Mouse (Mus musculus) left cerebral cortex, adult 2 months (tissue): Measurements from ENCODE around the gene Mlf2. TPM values are rescaled to one million over a fixed set of nuclear protein-coding genes. Genes with fewer than 3 reads are reported as not detected.
A peak's percentile ranks its signal among the peaks of the same experiment; 100 is the strongest.

Experiments
- DNase-seq, 2 experiments: peaks; one replicate each; pipeline ENCODE4 v3.0.0; 2021 to 2022; ENCODE audit warnings: low spot score in 2 of 2, mixed read lengths in 1 of 2; ENCODE audit errors: extremely low spot score in 1 of 2
- H3K27ac ChIP-seq: fragments of 200-600 bp; 2 replicates; pipeline ENCODE4 v1.8.1; 2022
- H3K4me3 ChIP-seq: fragments of 200-600 bp; 2 replicates; pipeline ENCODE4 v1.8.1; 2022
- CTCF ChIP-seq: fragments of 200-600 bp; IDR thresholded peaks from 2 replicates; pipeline ENCODE4 v1.8.1; 2022; ENCODE audit warnings: antibody characterized with exemption, mild to moderate bottlenecking, moderate library complexity
- intact Hi-C: fragments of 180-260 bp; cut with DNase I; formaldehyde crosslinking; loops from one replicate; pipeline ENCODE4 v1.15.1; 2025
- total RNA-seq, 2 experiments: library from RNA; stranded (reverse); gene quantifications; 2 replicates each; pipeline ENCODE4 v1.2.3; 2021

Gene Mlf2
- total RNA-seq, 2 experiments from 2014 or later = 617 to 624 TPM

DNA sequence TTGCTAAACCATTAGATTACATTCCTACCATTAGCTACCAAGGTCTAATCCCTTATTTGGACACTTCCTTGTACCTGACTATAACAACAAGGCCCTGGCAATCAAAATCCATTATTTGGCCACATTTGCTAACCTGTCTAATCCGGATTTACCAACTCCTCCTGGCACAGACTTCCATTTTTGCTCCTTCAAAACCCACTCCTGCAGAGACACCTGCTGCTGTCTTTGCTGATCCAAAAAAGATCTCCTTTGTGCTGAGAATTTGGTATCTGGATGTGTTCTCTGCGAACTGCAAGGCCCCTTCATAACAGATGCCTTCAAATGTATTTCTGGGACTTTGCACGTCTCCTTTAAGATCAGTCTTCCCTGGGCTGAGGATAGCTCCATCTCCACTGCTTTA lies 12.3 kb downstream of the Mlf2 start:
- no peak overlapping the region for H3K27ac ChIP-seq
- intact Hi-C loops = no loop called here

DNA sequence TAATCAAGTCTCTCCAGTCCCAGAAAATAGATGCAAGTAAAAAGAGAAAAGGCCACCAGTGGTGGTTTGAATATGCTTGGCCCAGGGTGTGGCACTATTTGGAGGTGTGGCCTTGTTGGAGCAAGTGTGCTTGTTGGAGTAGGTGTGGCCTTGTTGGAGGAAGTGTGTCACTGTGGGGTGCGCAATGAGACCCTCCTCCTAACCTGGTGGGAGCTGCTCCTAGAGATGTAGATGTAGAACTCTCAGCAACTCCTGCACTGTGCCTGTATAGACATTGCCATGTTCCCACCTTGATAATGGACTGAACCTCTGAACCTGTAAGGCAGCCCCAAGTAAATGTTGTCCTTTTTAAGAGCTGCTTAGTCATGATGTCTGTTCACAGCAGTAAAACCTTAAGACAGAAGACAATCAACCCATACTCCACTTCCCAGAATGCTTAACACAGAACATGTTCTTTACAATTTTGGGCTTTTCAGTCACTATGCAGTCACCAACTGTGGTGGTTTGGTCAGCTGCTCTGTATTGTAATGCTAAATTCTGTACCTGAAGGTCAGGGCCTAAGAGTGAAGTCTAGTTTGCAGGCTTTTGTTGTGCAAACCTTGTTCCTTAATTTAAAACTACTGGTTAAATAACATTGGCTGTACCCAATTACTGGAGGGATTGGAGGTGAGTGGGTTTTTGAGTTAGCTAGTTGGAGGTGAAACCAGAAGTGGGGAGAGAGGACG lies 23.0 kb downstream of the Mlf2 start:
- Histone ChIP-seq H3K27ac (no peak overlapping the region), H3K4me3 (no peak overlapping the region)
- no peak for DNase-seq
- no peak for TF ChIP-seq CTCF
- intact Hi-C loops = no loop called here

More for the DNA sequence above, 12.3 kb downstream of the Mlf2 start:
- no peak for DNase-seq
- no peak overlapping the region for H3K4me3 ChIP-seq
- TF ChIP-seq CTCF = no peak

DNA sequence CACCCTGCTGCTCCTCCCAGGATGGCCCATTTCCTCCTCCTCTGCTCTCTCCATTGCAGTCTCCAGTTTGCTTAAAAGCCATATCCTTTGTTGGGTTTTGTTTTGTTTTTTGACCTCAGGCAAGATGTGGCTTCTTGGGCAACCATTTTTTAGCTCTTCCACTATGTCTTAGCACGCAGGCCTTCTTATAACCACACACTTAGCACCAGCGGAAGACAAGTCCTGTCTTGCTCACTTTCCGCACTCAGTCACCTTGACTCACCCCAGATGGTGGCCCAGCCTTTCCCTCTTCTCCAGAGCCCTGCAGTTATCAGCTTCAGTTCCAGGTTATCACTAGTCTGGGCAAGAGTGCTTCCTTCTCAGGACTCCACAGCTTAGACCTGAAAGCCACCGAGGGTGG lies 24.0 kb downstream of the Mlf2 start:
- Histone ChIP-seq H3K27ac (no peak overlapping the region), H3K4me3 (no peak overlapping the region)
- DNase-seq = no peak
- intact Hi-C loops = no loop called here
- no peak for TF ChIP-seq CTCF

DNA sequence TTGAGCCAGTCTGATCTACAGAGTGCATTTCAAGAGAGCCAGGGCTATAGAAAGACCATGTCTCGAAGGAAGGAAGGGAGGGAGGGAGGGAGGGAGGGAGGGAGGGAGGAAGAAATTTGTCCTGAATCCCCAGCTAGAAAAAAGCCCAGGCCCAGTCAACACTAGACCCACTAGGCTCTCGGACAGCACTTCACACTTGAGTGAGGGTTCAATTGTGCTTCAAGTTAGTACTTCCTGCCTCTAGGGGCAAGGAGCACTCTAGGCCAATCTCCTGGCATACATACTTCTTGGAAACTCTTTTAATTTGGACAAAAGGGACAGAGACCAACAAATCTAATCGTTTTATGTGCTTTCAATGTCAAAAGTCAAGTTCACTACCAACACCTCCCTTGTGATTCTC lies 26.9 kb downstream of the Mlf2 start:
- H3K27ac ChIP-seq = no peak overlapping the region
- no peak overlapping the region for H3K4me3 ChIP-seq
- no peak for TF ChIP-seq CTCF
- intact Hi-C loops = no loop called here
- DNase-seq = no peak

DNA sequence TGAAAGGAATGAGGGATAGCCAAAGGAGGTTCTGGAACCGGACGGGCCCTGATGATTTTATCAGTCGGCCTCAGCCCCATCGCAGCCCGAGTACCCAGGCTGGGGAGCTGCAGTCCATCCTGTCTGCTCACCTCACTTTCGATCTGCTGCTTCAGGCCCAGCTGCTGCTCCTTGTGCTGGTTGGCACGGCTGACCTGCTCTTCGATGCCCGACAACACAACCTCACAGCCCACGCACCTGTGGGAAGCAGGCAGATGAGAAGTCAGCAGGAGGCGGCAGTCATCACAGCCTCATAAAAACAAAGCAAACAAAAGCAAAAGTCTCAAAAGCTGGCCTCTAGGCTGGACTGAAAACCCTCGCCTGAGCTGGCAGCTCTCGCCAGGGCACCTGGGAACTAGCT lies 28.8 kb downstream of the Mlf2 start:
- no peak for TF ChIP-seq CTCF
- Histone ChIP-seq H3K4me3 (no peak overlapping the region), H3K27ac (no peak overlapping the region)
- intact Hi-C loops = no loop called here
- no peak for DNase-seq

DNA sequence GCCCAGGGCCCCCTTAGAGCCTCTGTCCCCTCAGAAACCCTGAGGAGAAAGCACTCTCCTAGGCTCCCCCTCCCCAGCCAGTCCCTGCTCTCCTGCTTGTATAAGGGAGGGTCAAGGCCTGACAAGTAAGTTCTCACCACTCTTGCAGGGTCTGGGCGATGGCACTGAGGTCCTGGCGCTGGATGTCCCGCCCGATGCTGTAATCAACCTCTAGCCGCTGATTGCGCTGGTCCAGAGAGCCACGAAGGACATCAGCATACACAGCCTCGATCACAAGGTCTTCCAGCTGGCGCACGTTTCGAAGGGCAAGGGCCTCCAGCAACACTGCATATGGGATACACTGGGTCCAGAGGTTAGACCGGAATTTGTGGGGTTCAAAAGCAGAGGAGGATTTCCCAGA lies 29.8 kb downstream of the Mlf2 start:
- intact Hi-C loops = no loop called here

DNA sequence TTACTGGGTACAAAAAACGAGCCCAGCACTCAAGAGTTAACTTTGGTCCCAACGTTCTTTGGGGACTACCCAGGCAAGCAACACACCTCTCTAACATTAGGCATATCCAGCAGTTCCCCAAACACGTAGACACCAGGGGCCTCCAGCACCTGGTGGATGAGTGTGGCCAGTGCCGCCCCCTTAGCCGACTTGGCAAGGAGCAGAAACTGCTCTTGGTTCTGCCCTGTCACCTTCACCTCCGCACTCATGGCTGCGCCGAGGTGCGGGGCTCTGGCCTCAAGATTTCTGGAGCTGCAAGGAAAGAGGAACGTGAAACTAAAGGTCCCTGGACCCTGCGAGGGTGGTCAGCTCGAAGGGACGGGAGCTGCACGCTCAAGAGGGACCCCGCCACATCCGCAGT lies 33.5 kb downstream of the Mlf2 start:
- intact Hi-C loops = loop anchor here (1.0 to 2.0 kb wide), 4 partner anchors 34 to 252 kb away; partner anchors contain the start of genes Emg1, Ing4, Mlf2 and Phb2
- H3K27ac ChIP-seq = peak overlapping the region; percentile 93
- no peak for TF ChIP-seq CTCF
- H3K4me3 ChIP-seq = peak overlapping the region; percentile 90
- DNase-seq = no peak

More for the DNA sequence above, 29.8 kb downstream of the Mlf2 start:
- Histone ChIP-seq H3K27ac (no peak overlapping the region), H3K4me3 (no peak overlapping the region)
- no peak for DNase-seq
- no peak for TF ChIP-seq CTCF

DNA sequence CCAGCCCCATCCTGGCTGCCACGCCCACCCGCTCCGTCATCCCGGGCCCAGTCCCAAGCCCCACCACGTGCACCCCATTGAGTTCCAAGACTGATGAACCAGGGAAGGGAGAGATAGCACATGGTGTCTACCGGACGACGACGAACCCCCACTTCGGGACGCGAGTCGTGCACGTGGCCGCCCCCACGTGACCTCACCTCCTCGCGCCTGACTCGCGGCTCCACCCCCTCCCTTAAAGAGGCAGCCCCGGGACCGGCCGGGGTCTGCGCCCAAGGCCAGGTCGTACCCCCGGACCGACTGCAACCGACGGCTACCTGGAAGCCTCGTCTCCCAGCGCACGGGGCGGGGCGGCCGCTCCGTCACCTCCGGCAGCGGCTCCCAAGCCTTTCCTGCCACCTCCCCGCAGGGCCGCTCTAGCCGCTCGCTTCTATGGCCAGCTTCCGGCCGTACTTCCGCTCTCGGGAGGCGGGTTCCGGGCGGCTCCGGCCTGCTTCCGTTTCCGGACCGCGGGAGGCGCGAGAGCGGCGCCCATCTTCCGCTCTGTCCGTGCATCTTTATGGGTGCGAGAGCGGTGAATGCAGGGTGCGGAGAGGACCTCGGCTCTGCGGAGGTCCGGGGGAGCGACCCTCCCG lies 34.0 kb downstream of the Mlf2 start, which contains the start of gene Cops7a:
Cops7a (minus strand) TSS at position 451 of the 632 bp plus-strand sequence.
- TF ChIP-seq CTCF = no peak; the same call in 1 of the 2 replicates
- DNase-seq = peak; percentile 95 to 98
- intact Hi-C loops = loop anchor here (1.0 to 2.0 kb wide), 4 partner anchors 34 to 253 kb away; partner anchors contain the start of genes Emg1, Ing4, Mlf2 and Phb2
- peak within 1 kb of the TSS; percentile 93 for H3K27ac ChIP-seq
- peak within 1 kb of the TSS; percentile 90 for H3K4me3 ChIP-seq

DNA sequence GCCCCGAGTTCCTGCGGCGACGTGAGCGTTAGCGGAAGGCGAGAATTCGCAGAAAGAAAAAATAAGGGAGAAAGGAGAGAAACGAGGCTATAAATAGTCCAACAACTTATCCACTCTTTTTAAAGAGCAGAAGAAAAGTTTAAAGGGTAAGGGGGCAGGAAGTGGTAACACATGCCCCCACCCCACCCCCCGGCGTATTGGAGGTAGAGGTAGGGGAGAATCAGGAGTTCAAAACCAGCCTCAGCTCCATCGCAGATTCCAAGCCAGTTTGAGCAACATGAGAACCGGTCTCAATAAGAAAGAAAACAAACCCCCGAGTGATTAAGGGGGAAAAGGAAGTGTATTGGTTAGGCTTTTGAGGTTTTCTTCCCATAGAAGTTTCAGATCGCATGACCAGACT lies 34.6 kb downstream of the Mlf2 start:
- no peak for DNase-seq
- TF ChIP-seq CTCF = no peak
- intact Hi-C loops = loop anchor here (1.0 to 2.0 kb wide), 4 partner anchors 35 to 253 kb away; partner anchors contain the start of genes Emg1, Ing4, Mlf2 and Phb2
- Histone ChIP-seq H3K27ac (peak overlapping the region; percentile 93), H3K4me3 (peak overlapping the region; percentile 90)

DNA sequence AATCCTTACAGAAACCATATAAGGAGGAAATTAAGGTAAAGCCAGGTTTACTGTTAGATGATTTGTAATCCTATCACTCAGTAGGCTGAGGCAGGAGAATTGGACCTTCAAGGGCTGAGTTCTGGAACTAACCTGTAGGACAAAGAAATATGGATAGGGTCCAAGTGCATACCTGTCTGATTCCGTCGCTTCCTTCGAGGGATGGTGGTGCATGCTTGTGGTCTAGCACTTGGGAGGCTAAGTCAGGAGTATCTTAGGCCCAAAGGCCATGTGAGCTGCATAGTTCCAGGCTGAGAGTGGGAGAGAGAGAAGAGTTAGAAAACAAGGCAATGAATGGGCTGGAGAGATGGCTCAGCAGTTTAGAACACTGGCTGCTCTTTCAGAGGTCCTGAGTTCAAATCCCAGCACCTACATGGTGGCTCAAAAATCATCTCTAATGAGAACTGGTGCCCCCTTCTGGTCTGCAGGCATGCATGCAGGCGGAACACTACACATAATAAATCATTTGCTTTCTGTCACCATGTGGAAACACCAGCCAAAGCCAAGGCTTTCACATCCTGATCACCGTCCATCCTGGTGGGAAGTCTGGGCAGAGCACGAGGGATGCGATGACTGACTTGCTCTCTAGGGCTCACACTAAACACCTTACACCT lies 35.4 kb downstream of the Mlf2 start:
- no peak for DNase-seq
- Histone ChIP-seq H3K4me3 (no peak overlapping the region; the same call in 1 of the 2 replicates), H3K27ac (no peak overlapping the region)
- peak; percentile 46 for TF ChIP-seq CTCF
- intact Hi-C loops = no loop called here

DNA sequence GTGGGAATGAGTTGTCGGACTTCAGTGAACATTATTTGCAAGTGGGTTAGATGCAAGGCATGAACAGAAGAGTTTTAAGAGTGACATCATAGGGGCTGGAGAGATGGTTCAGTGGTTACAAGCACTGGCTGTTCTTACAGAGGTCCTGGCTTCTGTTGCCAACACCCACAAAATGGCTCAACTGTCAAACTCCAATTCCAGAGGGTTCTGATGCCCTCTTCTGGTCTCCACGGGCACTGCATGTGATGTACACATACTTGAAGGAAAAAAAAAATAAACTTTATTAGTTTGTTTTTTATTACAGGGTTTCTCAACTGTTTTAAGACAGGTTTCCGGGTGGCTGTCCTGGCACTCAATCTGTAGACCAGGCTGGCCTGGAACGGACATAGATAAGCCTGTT lies 36.6 kb downstream of the Mlf2 start:
- Histone ChIP-seq H3K27ac (no peak overlapping the region), H3K4me3 (no peak overlapping the region)
- TF ChIP-seq CTCF = peak; percentile 69
- DNase-seq = no peak
- intact Hi-C loops = no loop called here

Other genes starting within 250 kb of the Mlf2 start
- gene Emg1, start 219.2 kb upstream of the Mlf2 start, total RNA-seq = 10 to 100 TPM; 47.4 to 50.9 TPM
- gene Phb2, start 219.1 kb upstream of the Mlf2 start, total RNA-seq = 100 to 1,000 TPM; 115 to 120 TPM
- 1 to 10 TPM; 3.3 to 4.0 TPM for gene Ptpn6, start 192.7 kb upstream of the Mlf2 start, total RNA-seq
- 100 to 1,000 TPM; 298 to 309 TPM for gene Grcc10, start 190.0 kb upstream of the Mlf2 start, total RNA-seq
- gene Gm45234, start 175.4 kb upstream of the Mlf2 start, total RNA-seq = not detected
- 100 to 1,000 TPM; 170 to 181 TPM for gene Atn1, start 174.9 kb upstream of the Mlf2 start, total RNA-seq
- 1,000 to 10,000 TPM; 1,064 to 1,067 TPM for gene Eno2, start 161.7 kb upstream of the Mlf2 start, total RNA-seq
- 1 to 10 TPM; 1.6 to 1.9 TPM for gene Lrrc23, start 151.7 kb upstream of the Mlf2 start, total RNA-seq
- gene Spsb2, start 122.7 kb upstream of the Mlf2 start, total RNA-seq = 1 to 10 TPM; 4.4 to 5.4 TPM
- 100 to 1,000 TPM; 734 to 769 TPM for gene Tpi1, start 117.1 kb upstream of the Mlf2 start, total RNA-seq
- 100 to 1,000 TPM; 184 to 190 TPM for gene Usp5, start 101.9 kb upstream of the Mlf2 start, total RNA-seq
- under 1 TPM; 0.63 to 0.66 TPM for gene Cdca3, start 101.8 kb upstream of the Mlf2 start, total RNA-seq
- not detected for gene Gnb3, start 91.1 kb upstream of the Mlf2 start, total RNA-seq
- gene P3h3, start 73.6 kb upstream of the Mlf2 start, total RNA-seq = 10 to 100 TPM; 29.1 to 33.1 TPM
- gene Gpr162, start 67.4 kb upstream of the Mlf2 start, total RNA-seq = 100 to 1,000 TPM; 231 to 248 TPM
- gene Cd4, start 43.2 kb upstream of the Mlf2 start, total RNA-seq = 1 to 10 TPM; 2.0 to 4.6 TPM
- 1 to 10 TPM; 2.1 to 3.1 TPM for gene Lag3, start 19.7 kb upstream of the Mlf2 start, total RNA-seq
- gene Ptms, start 11.3 kb upstream of the Mlf2 start, total RNA-seq = 100 to 1,000 TPM; 845 to 926 TPM
- 100 to 1,000 TPM; 148 to 156 TPM for gene Cops7a, start 34.2 kb downstream of the Mlf2 start, total RNA-seq
- gene Pianp, start 65.3 kb downstream of the Mlf2 start, total RNA-seq = 100 to 1,000 TPM; 176 to 191 TPM
- gene Zfp384, start 77.8 kb downstream of the Mlf2 start, total RNA-seq = 10 to 100 TPM; 48.2 to 50.6 TPM
- 10 to 100 TPM; 49.5 to 56.6 TPM for gene Ing4, start 108.4 kb downstream of the Mlf2 start, total RNA-seq
- 10 to 100 TPM; 12.2 to 18.4 TPM for gene Acrbp, start 118.3 kb downstream of the Mlf2 start, total RNA-seq
- gene Lpar5, start 136.5 kb downstream of the Mlf2 start, total RNA-seq = under 1 TPM; 0.50 to 0.68 TPM
- gene Chd4, start 164.6 kb downstream of the Mlf2 start, total RNA-seq = 100 to 1,000 TPM; 166 to 171 TPM
- gene Nop2, start 200.5 kb downstream of the Mlf2 start, total RNA-seq = 10 to 100 TPM; 28.1 to 32.1 TPM
- gene Iffo1, start 213.9 kb downstream of the Mlf2 start, total RNA-seq = 10 to 100 TPM; 64.6 to 67.1 TPM
- gene Gapdh, start 235.1 kb downstream of the Mlf2 start, total RNA-seq = 1,000 to 10,000 TPM; 2,312 to 2,314 TPM